Mouse (Mus musculus) midbrain, embryonic 14.5 days (tissue): ENCODE data around the gene Gm13272. TPM values are rescaled to one million over a fixed set of nuclear protein-coding genes. Genes with fewer than 3 reads are reported as not detected.

Experiments used
- polyA plus RNA-seq: library from polyadenylated mRNA; unstranded; fragments of >200 nt; fragmentation: Nextera tagmentation; extraction: Ambion mirVana; gene quantifications from 2 replicates; pipeline ENCODE4 v1.2.1, GENCODE M21; 2014

Gene Gm13272
- polyA plus RNA-seq, 1 experiment from 2014 or later: not detected

Other genes with a start within 250 kb of the Gm13272 start
- not detected in 2 replicates for gene Ifna15, start 221.6 kb upstream of the Gm13272 start, polyA plus RNA-seq
- not detected in 2 replicates for gene Ifna14, start 208.1 kb upstream of the Gm13272 start, polyA plus RNA-seq
- gene Ifna9, start 187.5 kb upstream of the Gm13272 start, polyA plus RNA-seq: not detected in 2 replicates
- gene Ifna12, start 176.5 kb upstream of the Gm13272 start, polyA plus RNA-seq: not detected in 2 replicates
- not detected in 2 replicates for gene C87499, start 145.4 kb upstream of the Gm13272 start, polyA plus RNA-seq
- gene Ifna13, start 135.4 kb upstream of the Gm13272 start, polyA plus RNA-seq: not detected in 2 replicates
- gene Ifna16, start 102.9 kb upstream of the Gm13272 start, polyA plus RNA-seq: not detected in 2 replicates
- not detected in 2 replicates for gene Ifna2, start 95.9 kb upstream of the Gm13272 start, polyA plus RNA-seq
- gene Ifnab, start 88.5 kb upstream of the Gm13272 start, polyA plus RNA-seq: not detected in 2 replicates
- 1.8 and 2.2 TPM in 2 replicates for gene Gm26566, start 58.0 kb upstream of the Gm13272 start, polyA plus RNA-seq
- gene Klhl9, start 57.4 kb upstream of the Gm13272 start, polyA plus RNA-seq: 137 and 177 TPM in 2 replicates
- gene Gm13271, start 25.0 kb upstream of the Gm13272 start, polyA plus RNA-seq: not detected in 2 replicates
- gene Gm13283, start 19.7 kb upstream of the Gm13272 start, polyA plus RNA-seq: not detected in 2 replicates
- gene Gm13290, start 6.0 kb upstream of the Gm13272 start, polyA plus RNA-seq: not detected in 2 replicates
- gene Gm13289, start 2.9 kb upstream of the Gm13272 start, polyA plus RNA-seq: not detected in 2 replicates
- not detected in 2 replicates for gene Ifnz, start 2.3 kb downstream of the Gm13272 start, polyA plus RNA-seq
- gene Gm13276, start 5.9 kb downstream of the Gm13272 start, polyA plus RNA-seq: not detected in 2 replicates
- gene Gm13277, start 8.8 kb downstream of the Gm13272 start, polyA plus RNA-seq: not detected in 2 replicates
- not detected in 2 replicates for gene Gm13278, start 11.7 kb downstream of the Gm13272 start, polyA plus RNA-seq
- gene Gm13275, start 14.6 kb downstream of the Gm13272 start, polyA plus RNA-seq: not detected in 2 replicates
- not detected in 2 replicates for gene Gm13279, start 17.5 kb downstream of the Gm13272 start, polyA plus RNA-seq
- 0.17 TPM in 1 of 2 replicates, not detected in the other for gene Gm13285, start 19.8 kb downstream of the Gm13272 start, polyA plus RNA-seq
- not detected in 2 replicates for gene Gm13287, start 23.4 kb downstream of the Gm13272 start, polyA plus RNA-seq
- 0.08 TPM in 1 of 2 replicates, not detected in the other for gene Gm13288, start 25.7 kb downstream of the Gm13272 start, polyA plus RNA-seq
- gene Ifna7, start 36.4 kb downstream of the Gm13272 start, polyA plus RNA-seq: not detected in 2 replicates
- not detected in 2 replicates for gene Ifna11, start 40.1 kb downstream of the Gm13272 start, polyA plus RNA-seq
- not detected in 2 replicates for gene Ifna6, start 47.6 kb downstream of the Gm13272 start, polyA plus RNA-seq
- gene Ifna5, start 55.7 kb downstream of the Gm13272 start, polyA plus RNA-seq: not detected in 2 replicates
- gene Ifna4, start 62.0 kb downstream of the Gm13272 start, polyA plus RNA-seq: not detected in 2 replicates
- not detected in 2 replicates for gene Ifna1, start 70.2 kb downstream of the Gm13272 start, polyA plus RNA-seq
- gene Ifne, start 100.4 kb downstream of the Gm13272 start, polyA plus RNA-seq: not detected in 2 replicates